Mouse (Mus musculus) ES-Bruce4 (cell line): Measurements from ENCODE around the gene Pakap. TPM values are rescaled to one million over a fixed set of nuclear protein-coding genes. Genes with fewer than 3 reads are reported as not detected.

Source experiments
- H3K27ac ChIP-seq: 2 replicates; pipeline ENCODE4 v1.5.1; 2012; ENCODE audit warnings: low read length, inconsistent platforms; ENCODE audit not compliant: insufficient read depth
- H3K27me3 ChIP-seq: 2 replicates; pipeline ENCODE4 v1.6.1; 2012; ENCODE audit warnings: mild to moderate bottlenecking, low read length, inconsistent platforms; ENCODE audit not compliant: control insufficient read depth, poor library complexity, insufficient read depth, severe bottlenecking
- H3K36me3 ChIP-seq: 2 replicates; pipeline ENCODE4 v1.6.1; 2012; ENCODE audit warnings: inconsistent platforms, mild to moderate bottlenecking, low read length, moderate library complexity; ENCODE audit not compliant: control insufficient read depth, poor library complexity, insufficient read depth, severe bottlenecking
- H3K4me1 ChIP-seq: one replicate; pipeline ENCODE4 v1.8.1; 2011; ENCODE audit warnings: low read length; ENCODE audit not compliant: control insufficient read depth, insufficient read depth
- H3K4me3 ChIP-seq: 2 replicates; pipeline ENCODE4 v1.5.1; 2011; ENCODE audit warnings: low read depth, mild to moderate bottlenecking, low read length
- H3K9ac ChIP-seq: 2 replicates; pipeline ENCODE4 v1.6.1; 2012; ENCODE audit warnings: low read depth, mild to moderate bottlenecking, inconsistent platforms; ENCODE audit not compliant: poor library complexity, severe bottlenecking
- H3K9me3 ChIP-seq: replicated peaks from 2 replicates; pipeline ENCODE4 v1.6.1; 2012; ENCODE audit warnings: mild to moderate bottlenecking, low read length, inconsistent platforms; ENCODE audit not compliant: control insufficient read depth, poor library complexity, insufficient read depth, severe bottlenecking
- CTCF ChIP-seq: IDR thresholded peaks from one replicate; pipeline ENCODE4 v1.8.1; 2011; ENCODE audit warnings: low read depth, low read length
- EP300 ChIP-seq: IDR thresholded peaks from 2 replicates; pipeline ENCODE4 v1.6.1; 2011; ENCODE audit warnings: low read depth, low read length; ENCODE audit not compliant: insufficient read depth
- POLR2A ChIP-seq: IDR thresholded peaks from one replicate; pipeline ENCODE4 v1.8.1; 2011; ENCODE audit warnings: low read length; ENCODE audit not compliant: insufficient read depth
- polyA plus RNA-seq: library from polyadenylated mRNA; stranded (reverse); fragments of >200 nt; gene quantifications from 2 replicates; pipeline ENCODE4 v1.2.4, GENCODE M21; 2011; ENCODE audit warnings: low read depth; ENCODE audit not compliant: missing spikeins, insufficient read depth, insufficient read length

The Pakap gene
- polyA plus RNA-seq, 1 experiment: 2.4 TPM

GRCm38 (mm10) chr4:57915216-57915965, 347.4 kb downstream of the Pakap start:
- Histone ChIP-seq H3K9ac (peak overlapping the region; percentile 56), H3K9me3 (0 out of 2 replicates have a peak, but pooled peaks cover 3% of the 10 kb centered on the region), H3K36me3 (no peaks in the 10 kb centered on the region), H3K4me1 (peaks cover 3% of the 10 kb centered on the region), H3K27me3 (no peaks in the 10 kb centered on the region), H3K27ac (no peak overlapping the region), H3K4me3 (peak overlapping the region; percentile 37)
- TF ChIP-seq POLR2A (no peak), CTCF (no peak), EP300 (no peak)

DNA sequence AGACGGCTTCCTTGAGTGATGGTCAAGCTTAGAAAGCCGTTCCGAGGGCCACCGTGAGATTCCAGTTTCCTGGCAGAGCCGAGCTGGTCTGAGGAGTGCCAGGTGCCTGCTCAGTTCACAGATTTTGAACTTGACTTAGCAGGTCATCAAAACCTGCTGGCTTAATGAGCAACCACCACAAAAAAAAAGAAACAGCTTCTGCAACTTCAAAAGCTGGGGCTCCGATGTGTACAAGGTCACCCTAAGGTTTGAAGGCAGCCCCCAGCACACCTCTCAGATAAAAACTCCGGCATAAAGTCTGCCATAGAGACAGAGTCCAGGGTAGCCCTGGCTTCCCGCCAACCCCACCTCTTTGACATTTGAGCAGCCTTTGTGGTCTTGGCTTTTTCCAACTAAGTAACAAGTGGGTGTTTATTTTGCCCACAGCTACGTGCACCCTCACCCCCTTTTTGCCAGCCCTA, 348.3 kb downstream of the Pakap start, which contains the start of gene D630039A03Rik:
D630039A03Rik (minus strand) TSS at position 97 of the 461 bp plus-strand sequence.
- peaks cover 5% of the 10 kb centered on the region for H3K4me1 ChIP-seq
- H3K9me3 ChIP-seq: 0 out of 2 replicates have a peak, but pooled peaks cover 3% of the 10 kb centered on the region
- H3K4me3 ChIP-seq: peak within 1 kb of the TSS; percentile 37
- no peaks in the 10 kb centered on the region for H3K36me3 ChIP-seq
- TF ChIP-seq EP300 (no peak), POLR2A (no peak), CTCF (no peak)
- H3K27me3 ChIP-seq: no peaks in the 10 kb centered on the region
- peak within 1 kb of the TSS; percentile 56 for H3K9ac ChIP-seq
- no peak within 1 kb of the TSS for H3K27ac ChIP-seq

- no peaks in the 10 kb centered on the region for H3K27me3 ChIP-seq
- no peak overlapping the region for H3K27ac ChIP-seq
- no peaks in the 10 kb centered on the region for H3K36me3 ChIP-seq
- 0 out of 2 replicates have a peak, but pooled peaks cover 3% of the 10 kb centered on the region for H3K9me3 ChIP-seq
- H3K4me3 ChIP-seq: no peak overlapping the region
- no peak overlapping the region for H3K9ac ChIP-seq
- TF ChIP-seq CTCF (no peak), POLR2A (no peak), EP300 (no peak)
- peaks cover 5% of the 10 kb centered on the region for H3K4me1 ChIP-seq
These were observed 348.7 kb downstream of the Pakap start for GRCm38 (mm10) chr4:57916711-57917110.

DNA sequence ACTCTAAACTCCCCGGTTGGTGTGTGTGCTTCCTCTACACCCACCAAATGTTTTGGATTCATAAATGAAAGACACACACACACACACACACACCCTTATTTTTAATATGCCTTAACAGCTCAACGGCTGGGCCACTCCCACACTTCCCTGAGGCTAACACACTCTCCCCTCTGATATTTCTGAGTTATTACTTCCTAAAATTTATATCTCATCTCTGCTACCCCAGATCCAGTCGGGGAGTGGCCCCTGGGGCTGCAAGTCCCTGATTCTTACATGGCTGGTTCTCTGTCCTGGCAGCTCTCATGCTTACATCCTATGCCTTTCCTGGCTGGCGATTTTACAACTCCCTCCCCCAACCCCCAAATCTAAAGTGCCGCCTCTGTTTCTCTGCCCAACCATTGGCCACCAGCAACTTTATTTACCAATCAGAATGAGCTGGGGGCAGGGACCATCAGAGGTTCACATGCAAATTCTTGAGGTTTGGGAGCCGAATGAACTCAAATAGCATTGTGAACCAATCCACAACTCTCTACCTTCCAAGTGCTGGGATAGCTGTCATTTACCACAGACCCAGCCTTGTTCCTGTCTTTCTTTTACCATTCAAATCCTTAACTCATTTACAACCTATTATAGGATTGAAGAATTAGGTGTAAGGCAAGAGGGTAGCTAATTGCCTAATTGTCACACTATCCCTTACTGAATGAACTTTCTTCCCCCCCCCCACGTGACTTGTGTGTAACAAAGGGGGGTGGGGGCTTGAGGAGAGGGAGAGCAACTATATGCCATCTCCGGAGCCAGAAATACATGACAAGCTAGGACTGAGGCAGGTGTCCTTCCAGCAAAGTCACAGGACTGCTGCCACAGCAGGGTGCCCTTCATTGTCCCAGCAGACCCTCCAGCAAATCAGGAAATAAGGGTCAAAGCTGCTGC, 351.8 kb downstream of the Pakap start:
- Histone ChIP-seq H3K4me3 (peak overlapping the region; percentile 85), H3K9ac (peak overlapping the region; percentile 74), H3K27me3 (no peaks in the 10 kb centered on the region)

GRCm38 (mm10) chr4:57920522-57920921, 352.5 kb downstream of the Pakap start:
- Histone ChIP-seq H3K4me3 (no peak overlapping the region), H3K9ac (no peak overlapping the region), H3K4me1 (peaks cover 5% of the 10 kb centered on the region), H3K27me3 (no peaks in the 10 kb centered on the region), H3K9me3 (no peaks in the 10 kb centered on the region), H3K36me3 (no peaks in the 10 kb centered on the region), H3K27ac (peak overlapping the region; percentile 93)
- TF ChIP-seq EP300 (peak; percentile 99), CTCF (no peak), POLR2A (no peak)

More for the DNA sequence above, 351.8 kb downstream of the Pakap start:
- Histone ChIP-seq H3K27ac (peak overlapping the region; percentile 93), H3K9me3 (no peaks in the 10 kb centered on the region), H3K4me1 (peaks cover 5% of the 10 kb centered on the region), H3K36me3 (no peaks in the 10 kb centered on the region)
- TF ChIP-seq POLR2A: no peak
- TF ChIP-seq EP300: peak; percentile 98
